Mouse (Mus musculus): ENCODE results near the gene Prkn. TPM values are rescaled to one million over a fixed set of nuclear protein-coding genes. Genes with fewer than 3 reads are reported as not detected.

Gene Prkn
- polyA plus RNA-seq, 1 experiment from 2014 or later = 6.6 TPM

DNA sequence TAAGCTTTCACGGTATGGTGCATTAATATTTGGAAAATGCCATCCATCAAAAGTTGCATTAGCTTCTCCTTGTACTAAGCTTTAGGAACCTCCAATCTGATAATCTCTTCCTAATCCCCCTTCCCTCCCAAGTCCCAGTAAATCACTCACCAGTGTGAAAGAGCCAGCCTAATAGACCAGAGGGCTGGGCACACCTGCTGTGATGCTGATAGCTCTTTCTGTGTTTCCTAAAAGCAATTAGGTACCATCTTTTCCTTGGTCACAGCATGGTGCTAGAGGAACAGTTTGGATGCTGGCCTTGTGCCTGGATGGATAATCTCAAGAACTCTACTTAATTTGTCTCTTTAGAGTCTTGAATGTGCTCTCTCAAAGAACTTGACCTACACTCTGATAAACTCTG lies 287.0 kb downstream of the Prkn start:
- Histone ChIP-seq H3K4me1 (ENCODE audit: control insufficient read depth, insufficient read depth, low read length) (no peaks in the 10 kb centered on the region), H3K9ac (ENCODE audit: low read depth, low read length) (no peak overlapping the region), H3K27ac (ENCODE audit: low read length) (no peak overlapping the region), H3K27me3 (ENCODE audit: control insufficient read depth, insufficient read depth, low read depth, low read length) (no peaks in the 10 kb centered on the region), H3K36me3 (ENCODE audit: control insufficient read depth, insufficient read depth, low read length) (no peaks in the 10 kb centered on the region), H3K4me3 (ENCODE audit: low read depth, low read length) (no peak overlapping the region), H3K4me2 (ENCODE audit: low read length) (no peak overlapping the region), H3K9me3 (replicated peaks; ENCODE audit: control insufficient read depth, low read length, poor library complexity, severe bottlenecking) (no peaks in the 10 kb centered on the region)
- WGBS = 54% methylated on average over 1 of the region's 1 CpGs
- ATAC-seq = no peak

DNA sequence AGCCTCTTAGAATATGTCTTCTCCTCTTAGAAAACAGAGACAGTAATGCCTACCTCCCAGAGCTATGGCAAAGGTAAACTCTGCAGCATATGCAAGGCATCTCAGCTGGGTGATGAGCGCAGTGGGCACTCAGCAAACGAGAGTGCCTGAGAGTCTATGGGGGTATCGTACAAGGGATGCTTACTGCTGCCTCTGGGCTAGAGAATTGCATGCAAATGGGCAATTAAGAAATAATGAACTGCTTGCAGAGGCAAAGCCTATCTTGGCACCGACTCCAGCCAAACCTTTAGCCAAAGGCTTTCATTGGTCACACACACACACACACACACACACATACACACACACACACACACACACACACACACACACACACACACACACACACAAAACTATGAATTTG lies 290.7 kb downstream of the Prkn start:
- no peaks in the 10 kb centered on the region for H3K27me3 ChIP-seq (ENCODE audit: control insufficient read depth, insufficient read depth, low read depth, low read length)
- H3K9ac ChIP-seq (ENCODE audit: low read depth, low read length) = no peak overlapping the region
- ATAC-seq = no peak
- H3K9me3 ChIP-seq (replicated peaks; ENCODE audit: control insufficient read depth, low read length, poor library complexity, severe bottlenecking) = no peaks in the 10 kb centered on the region
- no peaks in the 10 kb centered on the region for H3K4me1 ChIP-seq (ENCODE audit: control insufficient read depth, insufficient read depth, low read length)
- H3K4me2 ChIP-seq (ENCODE audit: low read length) = no peak overlapping the region
- H3K27ac ChIP-seq (ENCODE audit: low read length) = no peak overlapping the region
- no peaks in the 10 kb centered on the region for H3K36me3 ChIP-seq (ENCODE audit: control insufficient read depth, insufficient read depth, low read length)
- H3K4me3 ChIP-seq (ENCODE audit: low read depth, low read length) = no peak overlapping the region
- WGBS = 50% methylated on average over 4 of the region's 4 CpGs

DNA sequence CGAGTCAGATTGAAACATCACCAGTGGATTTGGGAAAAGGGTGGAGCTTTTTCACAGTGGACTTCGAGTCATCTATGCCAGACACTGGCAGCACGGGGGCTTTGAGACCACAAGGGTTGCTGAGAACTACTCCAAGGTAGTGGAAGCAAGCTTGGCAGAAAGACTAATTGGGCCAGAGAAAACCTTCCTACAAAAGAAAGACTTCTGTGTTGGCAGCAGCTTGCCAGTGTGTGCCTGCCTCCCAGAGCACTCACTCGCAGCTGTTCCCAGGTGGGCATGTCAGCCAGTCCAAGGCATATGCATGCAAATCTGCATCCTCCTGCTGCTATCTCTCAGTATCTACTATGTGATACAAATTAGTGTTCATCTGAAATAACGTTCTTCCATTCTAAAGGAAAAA lies 302.1 kb downstream of the Prkn start:
- Histone ChIP-seq H3K9me3 (replicated peaks; ENCODE audit: control insufficient read depth, low read length, poor library complexity, severe bottlenecking) (no peaks in the 10 kb centered on the region), H3K4me2 (ENCODE audit: low read length) (no peak overlapping the region), H3K4me3 (ENCODE audit: low read depth, low read length) (no peak overlapping the region), H3K9ac (ENCODE audit: low read depth, low read length) (no peak overlapping the region), H3K4me1 (ENCODE audit: control insufficient read depth, insufficient read depth, low read length) (no peaks in the 10 kb centered on the region), H3K27ac (ENCODE audit: low read length) (0 out of 2 replicates have a peak overlapping the region, but pooled peaks have one; percentile 42), H3K36me3 (ENCODE audit: control insufficient read depth, insufficient read depth, low read length) (no peaks in the 10 kb centered on the region), H3K27me3 (ENCODE audit: control insufficient read depth, insufficient read depth, low read depth, low read length) (no peaks in the 10 kb centered on the region)
- WGBS = 42% methylated on average over 5 of the region's 5 CpGs
- no peak for ATAC-seq

GRCm38 (mm10) chr17:11156119-11156518 lies 315.9 kb downstream of the Prkn start:
- WGBS = 81% methylated on average over 3 of the region's 3 CpGs

GRCm38 (mm10) chr17:11157536-11157935 lies 317.4 kb downstream of the Prkn start:
- H3K36me3 ChIP-seq (ENCODE audit: control insufficient read depth, insufficient read depth, low read length) = no peaks in the 10 kb centered on the region
- H3K4me3 ChIP-seq (ENCODE audit: low read depth, low read length) = no peak overlapping the region
- H3K4me2 ChIP-seq (ENCODE audit: low read length) = no peak overlapping the region
- peaks cover 2% of the 10 kb centered on the region; the same call in 1 of the 2 replicates for H3K4me1 ChIP-seq (ENCODE audit: control insufficient read depth, insufficient read depth, low read length)
- no peak overlapping the region for H3K9ac ChIP-seq (ENCODE audit: low read depth, low read length)
- H3K9me3 ChIP-seq (replicated peaks; ENCODE audit: control insufficient read depth, low read length, poor library complexity, severe bottlenecking) = no peaks in the 10 kb centered on the region
- no peak overlapping the region for H3K27ac ChIP-seq (ENCODE audit: low read length)
- no peaks in the 10 kb centered on the region for H3K27me3 ChIP-seq (ENCODE audit: control insufficient read depth, insufficient read depth, low read depth, low read length)
- WGBS = 74% methylated on average over 7 of the region's 7 CpGs
- no peak for ATAC-seq

More at GRCm38 (mm10) chr17:11156119-11156518, 315.9 kb downstream of the Prkn start:
- H3K4me3 ChIP-seq (ENCODE audit: low read depth, low read length) = no peak overlapping the region
- H3K4me2 ChIP-seq (ENCODE audit: low read length) = no peak overlapping the region
- H3K4me1 ChIP-seq (ENCODE audit: control insufficient read depth, insufficient read depth, low read length) = peaks cover 2% of the 10 kb centered on the region; the same call in 1 of the 2 replicates
- no peak overlapping the region for H3K9ac ChIP-seq (ENCODE audit: low read depth, low read length)
- H3K27ac ChIP-seq (ENCODE audit: low read length) = no peak overlapping the region
- ATAC-seq = no peak
- no peaks in the 10 kb centered on the region for H3K9me3 ChIP-seq (replicated peaks; ENCODE audit: control insufficient read depth, low read length, poor library complexity, severe bottlenecking)
- no peaks in the 10 kb centered on the region for H3K27me3 ChIP-seq (ENCODE audit: control insufficient read depth, insufficient read depth, low read depth, low read length)
- H3K36me3 ChIP-seq (ENCODE audit: control insufficient read depth, insufficient read depth, low read length) = no peaks in the 10 kb centered on the region

- WGBS = 64% methylated on average over 1 of the region's 1 CpGs
- Histone ChIP-seq H3K27me3 (ENCODE audit: control insufficient read depth, insufficient read depth, low read depth, low read length) (no peaks in the 10 kb centered on the region), H3K9me3 (replicated peaks; ENCODE audit: control insufficient read depth, low read length, poor library complexity, severe bottlenecking) (no peaks in the 10 kb centered on the region), H3K4me3 (ENCODE audit: low read depth, low read length) (no peak overlapping the region), H3K36me3 (ENCODE audit: control insufficient read depth, insufficient read depth, low read length) (no peaks in the 10 kb centered on the region), H3K4me1 (ENCODE audit: control insufficient read depth, insufficient read depth, low read length) (peaks cover 2% of the 10 kb centered on the region; the same call in 1 of the 2 replicates), H3K9ac (ENCODE audit: low read depth, low read length) (no peak overlapping the region), H3K27ac (ENCODE audit: low read length) (no peak overlapping the region), H3K4me2 (ENCODE audit: low read length) (no peak overlapping the region)
- ATAC-seq = no peak
These were observed 321.3 kb downstream of the Prkn start for GRCm38 (mm10) chr17:11161436-11161835.

GRCm38 (mm10) chr17:11162770-11163169 lies 322.6 kb downstream of the Prkn start:
- H3K9me3 ChIP-seq (replicated peaks; ENCODE audit: control insufficient read depth, low read length, poor library complexity, severe bottlenecking) = no peaks in the 10 kb centered on the region
- no peaks in the 10 kb centered on the region for H3K4me1 ChIP-seq (ENCODE audit: control insufficient read depth, insufficient read depth, low read length)
- H3K9ac ChIP-seq (ENCODE audit: low read depth, low read length) = no peak overlapping the region
- 91% methylated on average over 3 of the region's 3 CpGs for WGBS
- H3K36me3 ChIP-seq (ENCODE audit: control insufficient read depth, insufficient read depth, low read length) = no peaks in the 10 kb centered on the region
- H3K27ac ChIP-seq (ENCODE audit: low read length) = no peak overlapping the region
- no peaks in the 10 kb centered on the region for H3K27me3 ChIP-seq (ENCODE audit: control insufficient read depth, insufficient read depth, low read depth, low read length)
- H3K4me3 ChIP-seq (ENCODE audit: low read depth, low read length) = no peak overlapping the region
- ATAC-seq = no peak
- no peak overlapping the region for H3K4me2 ChIP-seq (ENCODE audit: low read length)

DNA sequence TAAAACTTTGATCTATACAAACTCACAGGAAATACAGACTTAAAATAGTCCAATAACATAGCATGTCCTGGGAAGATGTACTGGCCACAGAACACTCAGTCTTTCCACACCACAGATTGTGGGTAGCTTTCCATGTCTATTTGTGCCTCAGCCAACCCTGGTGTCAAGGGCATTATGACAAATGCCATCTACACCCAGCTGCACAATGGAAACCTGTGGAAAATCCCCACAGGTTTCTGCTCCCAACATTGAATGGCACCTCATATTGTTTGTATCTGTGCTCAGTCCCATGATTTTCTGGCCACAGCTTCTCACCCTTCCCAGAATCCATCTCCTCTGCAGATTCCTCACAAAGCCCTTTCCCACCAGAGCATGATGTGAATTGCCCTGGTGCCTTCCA lies 347.2 kb downstream of the Prkn start:
- Histone ChIP-seq H3K9ac (ENCODE audit: low read depth, low read length) (no peak overlapping the region), H3K4me3 (ENCODE audit: low read depth, low read length) (no peak overlapping the region), H3K27me3 (ENCODE audit: control insufficient read depth, insufficient read depth, low read depth, low read length) (no peaks in the 10 kb centered on the region), H3K9me3 (replicated peaks; ENCODE audit: control insufficient read depth, low read length, poor library complexity, severe bottlenecking) (no peaks in the 10 kb centered on the region), H3K4me2 (ENCODE audit: low read length) (no peak overlapping the region), H3K4me1 (ENCODE audit: control insufficient read depth, insufficient read depth, low read length) (no peaks in the 10 kb centered on the region), H3K27ac (ENCODE audit: low read length) (no peak overlapping the region), H3K36me3 (ENCODE audit: control insufficient read depth, insufficient read depth, low read length) (no peaks in the 10 kb centered on the region)
- no peak for ATAC-seq

DNA sequence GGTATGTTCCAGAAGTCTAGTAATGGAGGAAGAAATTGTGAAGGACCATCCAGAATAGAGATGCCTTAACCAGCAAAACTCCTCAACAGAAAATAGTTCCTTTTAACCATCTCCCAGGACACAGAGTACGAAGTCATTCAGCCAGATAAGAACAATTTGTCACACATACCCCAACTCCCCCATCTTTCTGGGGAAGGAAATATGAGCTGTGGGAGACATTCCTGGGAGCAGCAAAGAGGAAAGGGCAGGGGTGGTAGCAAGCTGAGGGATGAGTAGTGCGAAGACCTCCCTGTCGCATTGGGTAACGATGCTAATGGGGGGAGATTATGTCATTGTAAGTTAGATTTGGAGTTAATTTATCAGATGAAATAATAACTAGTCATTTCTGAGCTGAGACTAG lies 348.3 kb downstream of the Prkn start:
- H3K27me3 ChIP-seq (ENCODE audit: control insufficient read depth, insufficient read depth, low read depth, low read length) = no peaks in the 10 kb centered on the region
- no peaks in the 10 kb centered on the region for H3K36me3 ChIP-seq (ENCODE audit: control insufficient read depth, insufficient read depth, low read length)
- WGBS = 84% methylated on average over 4 of the region's 4 CpGs
- no peak overlapping the region for H3K4me3 ChIP-seq (ENCODE audit: low read depth, low read length)
- no peak overlapping the region for H3K9ac ChIP-seq (ENCODE audit: low read depth, low read length)
- H3K9me3 ChIP-seq (replicated peaks; ENCODE audit: control insufficient read depth, low read length, poor library complexity, severe bottlenecking) = no peaks in the 10 kb centered on the region
- no peaks in the 10 kb centered on the region for H3K4me1 ChIP-seq (ENCODE audit: control insufficient read depth, insufficient read depth, low read length)
- ATAC-seq = no peak
- H3K27ac ChIP-seq (ENCODE audit: low read length) = no peak overlapping the region
- no peak overlapping the region for H3K4me2 ChIP-seq (ENCODE audit: low read length)

DNA sequence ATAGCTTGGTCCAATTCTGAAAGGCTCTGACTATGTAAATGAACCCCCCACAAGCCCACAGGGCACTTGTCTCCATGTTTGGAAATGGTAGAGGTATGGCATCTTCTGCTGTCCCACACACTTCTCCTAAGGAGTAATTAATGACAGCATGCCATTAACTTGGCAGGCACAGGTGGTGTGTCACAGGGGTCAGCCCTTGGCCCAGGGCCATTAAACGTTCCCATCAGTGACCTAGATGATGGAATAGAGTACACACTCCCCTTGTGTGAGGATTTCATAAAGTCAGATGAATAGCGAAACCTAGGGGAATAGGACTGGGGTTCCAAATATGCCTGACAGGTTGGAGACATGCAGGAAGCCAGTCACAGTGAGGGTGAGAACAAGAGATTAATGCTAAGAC lies 350.1 kb downstream of the Prkn start:
- no peaks in the 10 kb centered on the region for H3K9me3 ChIP-seq (replicated peaks; ENCODE audit: control insufficient read depth, low read length, poor library complexity, severe bottlenecking)
- H3K9ac ChIP-seq (ENCODE audit: low read depth, low read length) = no peak overlapping the region
- no peaks in the 10 kb centered on the region for H3K4me1 ChIP-seq (ENCODE audit: control insufficient read depth, insufficient read depth, low read length)

More for the DNA sequence above, 350.1 kb downstream of the Prkn start:
- H3K4me3 ChIP-seq (ENCODE audit: low read depth, low read length) = no peak overlapping the region
- H3K27me3 ChIP-seq (ENCODE audit: control insufficient read depth, insufficient read depth, low read depth, low read length) = no peaks in the 10 kb centered on the region
- no peak overlapping the region for H3K4me2 ChIP-seq (ENCODE audit: low read length)
- H3K36me3 ChIP-seq (ENCODE audit: control insufficient read depth, insufficient read depth, low read length) = no peaks in the 10 kb centered on the region
- WGBS = 77% methylated on average over 2 of the region's 2 CpGs
- no peak overlapping the region for H3K27ac ChIP-seq (ENCODE audit: low read length)
- no peak for ATAC-seq
